Mouse (Mus musculus) stomach, embryonic 14.5 days (tissue): ENCODE data around the gene Zfyve27. TPM values are rescaled to one million over a fixed set of nuclear protein-coding genes. Genes with fewer than 3 reads are reported as not detected.
A peak's percentile ranks its signal among the peaks of the same experiment; 100 is the strongest.

Experiments
- ATAC-seq: fragments of 200-750 bp; cut with Nextera tagmentation; 2 replicates; pipeline ENCODE4 v1.8.0; 2017; ENCODE audit warnings: low read depth, moderate TSS enrichment; ENCODE audit not compliant: insufficient number of reproducible peaks, insufficient read depth, low FRiP score
- H3K27ac ChIP-seq: fragments of 300-500 bp; sonication (generic); 2 replicates; pipeline ENCODE4 v1.5.1; 2014; ENCODE audit warnings: mild to moderate bottlenecking, low read length, moderate library complexity, mixed read lengths
- H3K27me3 ChIP-seq: fragments of 300-500 bp; sonication (generic); 2 replicates; pipeline ENCODE4 v1.6.1; 2014; ENCODE audit warnings: low read length, control low read depth, mixed read lengths; ENCODE audit not compliant: control insufficient read depth, insufficient read depth
- H3K36me3 ChIP-seq: fragments of 300-500 bp; sonication (generic); 2 replicates; pipeline ENCODE4 v1.6.1; 2014; ENCODE audit warnings: mild to moderate bottlenecking, control low read depth, low read length, moderate library complexity, mixed read lengths; ENCODE audit not compliant: control insufficient read depth, insufficient read depth
- H3K4me1 ChIP-seq: fragments of 300-500 bp; sonication (generic); 2 replicates; pipeline ENCODE4 v1.6.1; 2014; ENCODE audit warnings: low read length, control low read depth, mixed read lengths; ENCODE audit not compliant: control insufficient read depth, insufficient read depth
- H3K4me2 ChIP-seq: fragments of 300-500 bp; sonication (generic); replicated peaks from 2 replicates; pipeline ENCODE4 v1.6.1; 2014; ENCODE audit warnings: low read depth, low read length, control low read depth
- H3K4me3 ChIP-seq: fragments of 300-500 bp; sonication (generic); 2 replicates; pipeline ENCODE4 v1.5.1; 2014; ENCODE audit warnings: low read depth, low read length, control low read depth
- H3K9ac ChIP-seq: fragments of 300-500 bp; sonication (generic); replicated peaks from 2 replicates; pipeline ENCODE4 v1.6.1; 2014; ENCODE audit warnings: low read depth, mild to moderate bottlenecking, control low read depth, low read length, moderate library complexity, mixed read lengths
- H3K9me3 ChIP-seq: fragments of 300-500 bp; sonication (generic); 2 replicates; pipeline ENCODE4 v1.6.1; 2016; ENCODE audit warnings: low read depth, low read length, control low read depth; ENCODE audit not compliant: control insufficient read depth
- WGBS: fragments of 180-500 bp; shearing (Covaris S2); extraction: QIAGEN DNeasy Blood & Tissue Kit; methylation state at CpG from one replicate; pipeline ENCODE4 v1.1.7; 2014; 5-methylcytosine and 5-hydroxymethylcytosine counted together
- polyA plus RNA-seq: library from polyadenylated mRNA; unstranded; fragments of >200 nt; fragmentation: Nextera tagmentation; extraction: Ambion mirVana; gene quantifications from 2 replicates; pipeline ENCODE4 v1.2.1, GENCODE M21; 2014

Gene Zfyve27
- polyA plus RNA-seq, 1 experiment from 2014 or later: 15.7 TPM

DNA sequence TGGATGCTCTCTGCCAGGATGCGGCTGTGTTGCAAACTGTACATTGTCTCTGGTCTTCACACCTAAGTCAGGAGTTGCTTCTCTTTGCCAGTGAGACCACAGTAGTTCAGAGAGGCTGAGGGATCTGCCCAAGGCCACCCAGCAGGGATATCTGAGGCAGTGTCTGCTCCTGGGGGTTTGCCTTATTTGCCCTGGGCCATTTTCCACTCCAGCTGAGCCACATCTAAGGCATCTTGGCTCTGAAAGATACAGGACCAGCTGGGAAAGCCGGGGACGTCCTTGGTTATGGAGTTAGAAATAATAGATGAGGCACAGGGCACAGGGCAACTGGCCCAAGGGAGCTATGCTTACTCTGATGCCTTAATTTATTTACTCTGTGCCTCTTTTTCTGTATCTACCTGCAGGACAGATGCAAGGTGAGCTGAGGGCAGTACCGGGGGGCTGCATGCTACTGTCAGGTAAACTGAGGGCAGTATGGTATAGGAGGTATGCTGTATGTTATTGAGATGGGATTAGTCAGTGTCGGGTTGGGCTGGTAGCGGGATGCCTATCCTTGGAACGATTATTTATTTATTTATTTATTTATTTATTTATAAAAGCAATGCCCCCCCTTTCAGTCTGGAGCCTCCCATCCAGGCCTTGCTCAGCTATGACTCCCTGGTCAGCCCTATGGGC is 53.1 kb downstream of the Zfyve27 start:
- no peak overlapping the region for H3K4me3 ChIP-seq
- H3K27ac ChIP-seq: no peak overlapping the region
- no peak overlapping the region for H3K9ac ChIP-seq
- no peaks in the 10 kb centered on the region for H3K4me1 ChIP-seq
- H3K27me3 ChIP-seq: no peaks in the 10 kb centered on the region
- peak; percentile 33; the same call in 1 of the 2 replicates for ATAC-seq
- H3K4me2 ChIP-seq: no peak overlapping the region
- no peaks in the 10 kb centered on the region for H3K36me3 ChIP-seq
- WGBS: 55% methylated on average over 7 of the region's 7 CpGs
- H3K9me3 ChIP-seq: no peaks in the 10 kb centered on the region

DNA sequence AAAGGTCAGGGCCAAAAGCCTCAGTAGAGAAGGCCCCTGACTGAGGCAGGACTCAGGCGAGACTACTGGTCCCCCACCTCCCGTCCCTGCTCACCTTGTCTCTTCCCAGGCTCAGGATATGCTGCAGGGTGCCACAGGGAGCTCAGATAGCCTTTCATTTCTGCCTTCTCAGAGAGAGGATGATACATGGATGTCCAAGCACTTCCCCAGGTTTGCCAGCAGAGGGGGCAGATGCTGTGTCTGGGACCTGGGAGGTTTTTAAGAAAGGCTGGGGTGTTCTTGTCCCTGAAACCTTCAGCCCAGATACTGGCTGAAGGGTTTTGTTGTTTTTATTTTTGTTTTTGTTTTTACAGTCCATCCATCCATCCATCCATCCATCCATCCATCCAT is 53.6 kb downstream of the Zfyve27 start:
- H3K36me3 ChIP-seq: no peaks in the 10 kb centered on the region
- H3K4me2 ChIP-seq: no peak overlapping the region
- H3K9ac ChIP-seq: no peak overlapping the region
- H3K9me3 ChIP-seq: no peaks in the 10 kb centered on the region
- H3K4me3 ChIP-seq: no peak overlapping the region
- no peaks in the 10 kb centered on the region for H3K4me1 ChIP-seq
- no peak overlapping the region for H3K27ac ChIP-seq
- 16% methylated on average over 2 of the region's 2 CpGs for WGBS
- no peaks in the 10 kb centered on the region for H3K27me3 ChIP-seq
- ATAC-seq: peak; percentile 18; the same call in 1 of the 2 replicates

DNA sequence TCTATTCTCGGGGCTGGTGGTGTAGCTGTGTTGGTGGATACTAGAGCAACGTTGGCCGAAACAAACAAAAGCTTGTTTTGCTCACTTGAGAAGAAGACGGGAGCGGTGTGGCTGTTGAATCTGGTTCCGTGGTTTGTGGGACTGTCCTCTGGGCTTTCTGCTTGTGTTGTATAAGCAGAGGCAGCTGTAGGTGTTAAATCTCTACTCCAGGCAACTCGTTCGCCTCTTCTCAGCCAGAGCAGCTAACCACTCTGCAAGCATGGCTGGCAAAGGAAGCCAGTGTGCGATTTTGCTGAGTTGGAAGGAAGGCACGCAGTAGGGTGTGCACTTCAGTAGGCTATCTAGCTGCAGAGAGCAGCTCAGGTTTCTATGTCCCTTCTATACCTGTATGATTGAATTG is 62.7 kb downstream of the Zfyve27 start:
- Histone ChIP-seq H3K4me1 (no peaks in the 10 kb centered on the region), H3K9me3 (no peaks in the 10 kb centered on the region), H3K36me3 (no peaks in the 10 kb centered on the region), H3K27me3 (no peaks in the 10 kb centered on the region), H3K4me3 (no peak overlapping the region), H3K4me2 (no peak overlapping the region), H3K27ac (no peak overlapping the region), H3K9ac (no peak overlapping the region)
- 76% methylated on average over 10 of the region's 10 CpGs for WGBS
- ATAC-seq: no peak

DNA sequence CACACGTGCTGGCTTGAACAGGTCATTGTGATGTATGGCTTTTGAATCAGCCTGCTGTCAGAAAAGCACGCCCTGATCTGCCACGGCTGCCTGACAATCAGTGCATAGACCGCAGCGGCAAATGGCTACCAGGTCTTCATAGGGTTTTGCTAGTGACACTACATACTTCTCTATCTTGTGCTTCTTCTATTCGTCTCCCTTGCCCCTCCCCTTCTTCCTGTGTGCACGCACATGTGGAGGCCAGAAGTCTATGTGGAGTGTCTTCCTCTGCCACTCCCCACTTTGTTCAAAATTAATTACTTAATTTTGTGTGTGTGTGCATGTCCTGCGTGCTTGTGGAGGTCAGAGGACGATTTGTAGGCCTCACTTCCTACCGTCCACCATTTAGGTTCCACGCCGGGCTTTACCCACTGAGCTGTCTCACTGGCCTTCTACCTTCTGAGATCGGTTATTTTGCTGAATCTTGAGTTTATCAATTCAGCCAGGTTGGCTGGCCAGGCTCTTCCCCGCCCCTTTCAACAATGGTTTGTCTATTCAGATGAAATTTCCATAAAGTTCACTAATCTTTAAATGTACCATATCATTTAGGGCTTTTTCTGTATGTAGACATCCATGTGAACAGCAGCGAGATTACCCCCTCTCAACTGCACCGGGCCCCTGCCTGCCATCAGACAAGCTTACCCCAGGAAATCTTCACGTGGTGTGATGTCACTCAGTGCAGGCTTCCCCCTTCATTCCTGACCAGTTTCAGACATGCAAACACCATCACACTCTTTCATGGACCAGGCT is 65.9 kb downstream of the Zfyve27 start:
- ATAC-seq: no peak
- H3K36me3 ChIP-seq: no peaks in the 10 kb centered on the region
- H3K9me3 ChIP-seq: no peaks in the 10 kb centered on the region
- H3K4me2 ChIP-seq: no peak overlapping the region
- H3K4me1 ChIP-seq: no peaks in the 10 kb centered on the region
- H3K27me3 ChIP-seq: no peaks in the 10 kb centered on the region
- WGBS: 75% methylated on average over 17 of the region's 17 CpGs
- H3K4me3 ChIP-seq: no peak overlapping the region
- H3K9ac ChIP-seq: no peak overlapping the region
- no peak overlapping the region for H3K27ac ChIP-seq

DNA sequence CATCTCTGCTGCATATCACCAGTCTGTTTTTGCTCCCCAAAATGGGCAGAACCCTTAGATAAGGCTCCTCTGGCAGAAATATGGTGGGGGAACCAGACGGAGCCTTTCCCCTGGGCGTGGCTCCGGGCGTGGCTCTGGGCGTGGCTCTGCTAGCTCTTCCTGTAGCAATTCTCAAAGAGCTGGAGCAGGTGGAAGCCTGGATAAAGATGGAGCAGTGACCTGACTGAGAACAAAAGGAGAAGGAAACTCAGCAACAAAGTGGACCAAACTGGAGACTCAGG is 66.5 kb downstream of the Zfyve27 start:
- Histone ChIP-seq H3K9ac (no peak overlapping the region), H3K9me3 (no peaks in the 10 kb centered on the region), H3K4me1 (no peaks in the 10 kb centered on the region), H3K4me3 (no peak overlapping the region), H3K27ac (no peak overlapping the region), H3K27me3 (no peaks in the 10 kb centered on the region), H3K36me3 (no peaks in the 10 kb centered on the region), H3K4me2 (no peak overlapping the region)
- ATAC-seq: no peak
- 68% methylated on average over 5 of the region's 5 CpGs for WGBS

DNA sequence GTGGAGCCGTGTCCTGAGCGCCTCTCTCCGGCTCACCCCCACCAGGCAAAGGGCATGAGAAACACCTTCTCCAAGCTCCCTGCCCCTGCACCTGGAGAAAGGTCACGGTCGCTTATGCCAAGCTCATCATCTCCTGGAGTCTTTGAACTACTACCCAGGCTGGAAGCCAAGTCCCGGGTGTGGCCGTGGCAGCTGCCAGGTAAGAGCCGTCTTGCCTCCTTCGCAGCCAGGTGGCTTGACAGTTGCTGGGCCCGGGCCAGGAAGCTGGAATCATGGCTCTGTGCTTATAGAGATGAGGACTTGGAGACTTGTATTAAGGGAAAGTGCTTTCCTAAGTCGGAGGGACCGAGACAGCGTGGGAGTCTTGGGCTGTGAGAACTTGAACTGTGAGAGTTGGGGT is 67.2 kb downstream of the Zfyve27 start:
- H3K27ac ChIP-seq: no peak overlapping the region
- H3K4me2 ChIP-seq: no peak overlapping the region
- no peak for ATAC-seq
- no peaks in the 10 kb centered on the region for H3K27me3 ChIP-seq
- no peaks in the 10 kb centered on the region for H3K36me3 ChIP-seq
- no peaks in the 10 kb centered on the region for H3K9me3 ChIP-seq
- WGBS: 84% methylated on average over 13 of the region's 13 CpGs
- no peak overlapping the region for H3K4me3 ChIP-seq
- no peaks in the 10 kb centered on the region for H3K4me1 ChIP-seq
- H3K9ac ChIP-seq: no peak overlapping the region

DNA sequence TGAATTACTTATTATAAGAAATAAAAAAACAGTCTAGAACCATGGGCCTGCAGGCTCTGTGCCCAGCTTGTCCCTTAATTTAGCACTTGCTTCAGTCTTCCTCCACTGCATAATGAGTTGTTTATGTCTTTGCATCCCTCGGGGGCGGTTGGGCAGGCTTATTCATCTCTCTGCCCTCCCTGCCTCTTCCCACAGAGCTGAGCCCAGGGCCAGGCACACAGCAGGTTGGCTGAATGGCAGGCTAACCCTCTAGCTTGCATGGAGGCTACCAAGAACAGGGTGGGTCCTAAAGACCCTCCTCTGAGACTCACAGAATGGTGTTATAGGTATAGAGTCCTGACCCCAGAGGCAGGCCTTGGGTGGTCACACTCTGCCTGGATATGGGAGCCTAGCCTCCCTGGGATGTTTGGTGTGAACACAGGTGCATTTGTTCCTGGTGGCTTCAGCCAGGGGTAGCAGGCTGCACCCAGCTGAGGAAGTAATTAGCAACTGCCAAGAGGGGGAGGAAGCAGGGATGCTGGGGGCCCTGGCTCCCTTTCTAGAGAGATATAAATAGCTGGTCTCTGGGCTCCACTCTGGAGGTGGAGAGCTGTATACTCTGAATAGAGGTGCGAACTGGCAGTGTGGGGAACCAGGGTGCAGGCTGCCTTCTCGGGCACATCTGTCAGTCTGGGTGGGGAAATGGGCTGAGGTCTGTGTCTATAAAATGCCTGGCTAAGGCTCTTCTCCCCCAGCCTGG is 74.0 kb downstream of the Zfyve27 start:
- Histone ChIP-seq H3K9ac (no peak overlapping the region), H3K27me3 (no peaks in the 10 kb centered on the region), H3K36me3 (no peaks in the 10 kb centered on the region), H3K9me3 (no peaks in the 10 kb centered on the region), H3K4me3 (no peak overlapping the region), H3K4me1 (no peaks in the 10 kb centered on the region), H3K4me2 (no peak overlapping the region), H3K27ac (no peak overlapping the region)
- ATAC-seq: no peak
- WGBS: 17% methylated on average over 4 of the region's 4 CpGs

DNA sequence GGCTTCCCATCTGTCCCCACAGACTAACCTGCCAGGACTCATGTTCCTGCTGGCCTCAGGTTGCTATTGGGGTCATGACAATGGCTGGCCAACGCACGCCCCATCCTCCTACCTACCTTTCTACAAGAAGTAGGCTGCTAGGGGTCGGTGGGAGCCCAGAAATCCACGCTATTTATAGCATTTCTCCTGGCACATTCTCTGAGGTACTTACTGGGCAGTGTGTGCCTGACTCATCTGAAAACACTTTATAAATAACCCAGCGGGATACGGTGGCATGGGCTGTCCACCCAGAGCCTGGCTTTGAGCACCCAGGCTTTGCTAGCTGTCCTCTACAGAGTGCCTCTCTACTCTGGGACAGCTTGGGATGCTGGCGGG is 74.6 kb downstream of the Zfyve27 start:
- Histone ChIP-seq H3K9me3 (no peaks in the 10 kb centered on the region), H3K9ac (no peak overlapping the region), H3K4me3 (no peak overlapping the region), H3K36me3 (no peaks in the 10 kb centered on the region), H3K27ac (no peak overlapping the region), H3K4me1 (no peaks in the 10 kb centered on the region), H3K4me2 (no peak overlapping the region), H3K27me3 (no peaks in the 10 kb centered on the region)
- WGBS: 67% methylated on average over 7 of the region's 7 CpGs
- ATAC-seq: no peak
